Comparison of ENCODE assay signal across 10 mouse cellular contexts in genomic region chr15:80765381-80765780, GRCm38 (mm10). TPM values are rescaled to one million over a fixed set of nuclear protein-coding genes. Genes with fewer than 3 reads are reported as not detected.
DNase-seq lines count a peak whose midpoint lies in the region; ATAC-seq lines count a peak whose summit lies in the region.
"Had no signal": no experiment of that assay in that cellular context is flagged by ENCODE, and none has a peak within 500 bp of the region (broad histone marks: within the 10 kb centered on the region; RNA-seq: fewer than 3 reads in every experiment).

No protein-coding gene starts in this region.

- ATAC-seq in megakaryocyte-erythroid progenitor cell, adult 5-6 weeks (replicated peaks; ENCODE audit: low FRiP score, low TSS enrichment, poor library complexity, severe bottlenecking) = no peak
- ATAC-seq: CD4-positive, CD25-positive, alpha-beta regulatory T cell, adult 4 months had no signal

- intact Hi-C loops in heart, postnatal 25 days (cut with DNase I) = no loop called here
- intact Hi-C loops in gastrocnemius, postnatal 36 days (cut with DNase I) = no loop called here

- peak; percentile 66 to 75 for DNase-seq in heart, adult 18-20 months
- no peak for DNase-seq in heart, postnatal 25 days (ENCODE audit: low spot score)
- DNase-seq in 3T3-L1 (ENCODE audit: low read depth, low spot score) = peak; percentile 58
- DNase-seq in cerebellum, adult 18-20 months = peak; percentile 66 to 72
- DNase-seq in gastrocnemius, postnatal 36 days = peak; percentile 47 to 48
- no peak for DNase-seq in urinary bladder, adult 2 months (ENCODE audit: low spot score)
- DNase-seq in right cerebral cortex, postnatal 36 days (ENCODE audit: low spot score in 2 of 2) = no peak
- DNase-seq: right cerebral cortex, postnatal 25 days had no signal

RNA-seq across cellular contexts. Expression of gene Tnrc6b, which starts 54.3 kb away (rescaled TPM):
- total RNA-seq in heart, adult 18-20 months (2021) = 10 to 100 TPM; 42.3 to 48.8 TPM
- 10 to 100 TPM; 48.4 to 53.0 TPM for total RNA-seq in heart, postnatal 25 days (2021)
- 10 to 100 TPM; 38.3 to 51.1 TPM for total RNA-seq in gastrocnemius, postnatal 36 days (2021)
- 7.8 and 12.6 TPM in 2 replicates for polyA plus RNA-seq in urinary bladder, adult 2 months (2012; rRNA removed)
- total RNA-seq in megakaryocyte-erythroid progenitor cell, adult 5-6 weeks (2014; fragmentation: Nextera tagmentation) = 79.3 and 89.0 TPM in 2 replicates
- 40.3 and 48.5 TPM in 2 replicates for total RNA-seq in megakaryocyte-erythroid progenitor cell, adult 5-6 weeks (2017)

Comparison
In these comparisons a context has a peak if more than half of its experiments do, and no peak if none do; other contexts are left out.
1. DNase-seq: peak in heart, adult 18-20 months (2 of 2), 3T3-L1 (single experiment), cerebellum, adult 18-20 months (2 of 2) and gastrocnemius, postnatal 36 days (2 of 2); none in heart, postnatal 25 days (single experiment), urinary bladder, adult 2 months (single experiment) and right cerebral cortex, postnatal 36 days (0 of 2).